Mouse (Mus musculus): ENCODE measurements at regions not wholly inside any gene's neighbourhood (a gene's known extent, or its start where the extent isn't known, plus 50 kb on each side); places are given as distances from the start of the nearest gene placed in this dataset.

DNA sequence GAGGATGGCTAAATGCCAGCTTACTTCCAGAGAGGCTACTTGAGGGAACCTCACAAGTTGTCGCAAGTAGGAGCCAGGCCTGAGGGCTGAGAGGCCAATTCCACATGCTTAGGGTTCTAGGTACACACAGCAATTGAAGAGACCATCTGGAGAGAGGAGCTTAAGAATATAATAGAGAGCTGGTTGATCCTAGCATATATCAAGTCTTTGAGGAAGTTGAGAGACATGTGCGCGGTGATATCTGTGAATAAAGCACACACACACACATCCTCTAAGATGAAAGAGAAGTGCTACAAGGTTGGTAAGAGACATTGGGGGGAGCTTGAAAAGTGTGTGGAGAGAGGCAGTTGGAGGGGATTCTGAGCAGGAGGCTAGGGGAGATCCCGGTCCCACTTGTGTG lies 189.5 kb downstream of the Zfp462 start:
- DNase-seq, result no peak

DNA sequence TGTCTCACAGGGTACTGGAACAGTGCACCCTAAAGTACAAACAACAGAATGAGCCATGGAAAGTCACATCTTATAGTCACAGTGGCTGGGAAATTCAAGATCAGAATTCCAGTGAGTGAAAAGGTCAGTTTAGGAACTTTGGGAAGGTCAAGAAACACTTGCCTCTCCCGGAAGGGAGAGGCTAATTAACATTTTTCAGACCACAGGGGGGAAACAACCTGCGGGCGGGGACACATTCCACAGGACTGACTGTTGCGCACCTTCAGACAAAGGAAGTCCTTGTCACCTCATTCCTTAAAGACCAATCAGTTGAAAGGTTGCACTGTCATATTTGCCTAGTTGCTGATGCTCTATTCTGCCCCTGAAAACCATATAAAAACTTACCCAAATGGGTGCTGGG lies 189.9 kb downstream of the Zfp462 start:
- DNase-seq, result no peak

DNA sequence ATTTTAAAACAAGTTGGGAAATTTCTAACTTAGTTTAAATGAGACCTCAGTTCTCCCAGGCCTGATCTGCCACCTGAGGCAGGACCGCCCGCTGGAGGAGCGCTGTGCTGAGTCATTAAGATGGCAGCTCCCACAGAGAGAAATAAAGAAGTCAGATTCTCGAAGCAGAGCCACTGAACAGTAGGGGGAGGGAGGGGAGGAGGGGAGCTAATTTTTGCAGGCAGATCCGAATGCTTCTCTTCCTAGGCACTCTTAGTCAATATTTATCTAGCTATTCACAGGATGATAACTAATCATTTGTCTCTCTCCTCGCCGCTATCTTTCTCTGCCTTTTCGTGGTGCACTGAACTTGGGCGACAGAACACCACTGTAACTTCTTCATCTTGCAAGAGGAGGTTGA lies 191.4 kb downstream of the Zfp462 start:
- DNase-seq, result no peak

GRCm38 (mm10) chr4:55137781-55138394 lies 193.0 kb downstream of the Zfp462 start:
- DNase-seq, result no peak

- DNase-seq, result peak in 1 of 2 experiments; percentile 30
These were observed 196.5 kb downstream of the Zfp462 start for GRCm38 (mm10) chr4:55141317-55141716.

GRCm38 (mm10) chr4:55141923-55142732 lies 197.3 kb downstream of the Zfp462 start:
- DNase-seq, result peak; percentile 33 to 42

GRCm38 (mm10) chr4:55143400-55143799 lies 198.6 kb downstream of the Zfp462 start:
- no peak for DNase-seq

GRCm38 (mm10) chr4:55144995-55145394 lies 200.1 kb downstream of the Zfp462 start:
- DNase-seq, result no peak

DNA sequence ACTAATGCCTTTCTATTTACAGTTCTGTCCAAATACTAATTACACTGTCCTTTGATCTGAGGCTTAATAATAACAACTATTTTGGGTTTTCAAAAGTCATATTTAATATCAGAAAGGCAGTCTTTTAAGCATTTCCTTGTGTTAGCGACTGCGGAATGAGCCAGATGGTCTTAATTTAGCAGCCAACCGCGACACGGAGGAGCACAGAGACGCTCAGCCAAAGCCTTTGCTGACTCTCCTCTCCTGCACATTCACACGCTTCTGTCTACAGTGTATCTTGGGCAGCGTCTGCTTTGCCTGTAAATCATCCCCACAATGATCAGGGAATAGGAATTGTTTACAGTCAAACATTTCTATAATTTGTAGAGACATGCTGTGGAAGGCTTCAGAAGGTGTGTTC lies 201.1 kb downstream of the Zfp462 start:
- no peak for DNase-seq

GRCm38 (mm10) chr4:55148380-55148779 lies 201.5 kb upstream of the Rad23b start:
- no peak for DNase-seq

DNA sequence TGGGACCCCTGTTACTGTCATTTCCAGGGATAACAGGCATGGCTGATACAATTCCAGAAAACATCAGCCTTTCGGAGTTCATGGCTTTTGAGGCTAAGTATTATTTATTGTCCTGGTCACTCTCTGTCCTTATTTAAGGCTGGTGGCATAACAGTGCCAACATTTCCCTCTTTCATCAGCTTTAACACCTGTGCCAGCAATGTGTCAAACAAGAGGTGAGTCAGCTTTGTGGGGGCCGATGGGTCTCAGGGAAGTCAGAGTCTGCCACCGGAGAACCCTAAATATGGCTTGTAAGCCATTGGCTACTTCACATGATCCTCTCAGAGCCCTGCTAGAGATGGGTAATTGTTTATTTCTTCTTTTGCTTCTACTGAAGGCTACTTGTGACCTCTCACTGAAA lies 195.3 kb upstream of the Rad23b start:
- DNase-seq, result peak in 1 of 2 experiments; percentile 35

GRCm38 (mm10) chr4:55158166-55158739 lies 191.6 kb upstream of the Rad23b start:
- no peak for DNase-seq

- no peak for DNase-seq
These were observed 183.6 kb upstream of the Rad23b start for GRCm38 (mm10) chr4:55166266-55166665.

GRCm38 (mm10) chr4:55169063-55169462 lies 180.8 kb upstream of the Rad23b start:
- no peak for DNase-seq

DNA sequence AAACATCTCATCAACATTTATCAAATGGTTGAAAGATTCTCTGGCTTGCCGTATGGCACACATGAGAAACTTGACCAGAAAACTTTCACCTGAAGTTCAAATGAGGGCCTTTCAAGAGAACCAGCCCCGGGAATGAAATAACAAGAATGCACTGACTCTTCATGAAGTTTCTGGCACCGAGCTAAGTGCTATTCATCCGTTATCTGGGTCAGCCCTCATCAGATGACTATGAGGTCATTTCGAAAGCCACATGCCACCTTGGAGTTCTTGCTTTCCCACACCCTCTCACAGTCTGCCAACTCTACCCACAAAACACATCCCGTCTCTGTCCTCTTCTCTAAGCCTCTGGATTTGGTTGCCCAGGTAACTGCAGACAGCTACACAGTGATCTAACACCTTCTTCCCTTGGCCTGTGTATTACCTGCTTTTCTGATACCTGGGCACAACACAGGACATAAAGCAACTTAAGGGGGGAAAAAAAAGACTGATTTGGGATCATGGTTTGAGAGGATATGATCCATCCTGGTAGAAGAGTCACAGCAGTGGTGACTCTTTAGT lies 177.4 kb upstream of the Rad23b start:
- DNase-seq, result peak; percentile 13 to 60

DNA sequence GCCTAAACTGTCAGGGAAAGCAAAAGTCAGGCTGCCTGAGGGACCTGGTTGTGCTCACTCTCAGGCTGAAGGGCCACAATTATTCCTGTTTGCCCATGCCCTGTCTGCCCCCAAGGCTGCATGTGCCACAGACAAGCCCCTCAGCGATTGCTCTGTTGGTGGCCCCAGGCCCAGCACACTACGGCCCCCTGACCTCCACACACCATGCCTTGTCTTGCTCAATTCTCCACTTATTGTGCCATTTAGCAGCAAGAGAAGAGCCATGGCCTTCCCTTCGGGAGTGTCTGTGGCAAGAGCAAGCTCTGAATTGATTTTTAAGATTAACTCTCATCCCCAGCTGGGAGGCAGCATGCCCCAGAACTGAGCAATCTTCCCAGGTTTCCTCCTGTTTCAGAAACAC lies 173.8 kb upstream of the Rad23b start:
- DNase-seq, result no peak

GRCm38 (mm10) chr4:55179456-55179855 lies 170.4 kb upstream of the Rad23b start:
- DNase-seq, result no peak

DNA sequence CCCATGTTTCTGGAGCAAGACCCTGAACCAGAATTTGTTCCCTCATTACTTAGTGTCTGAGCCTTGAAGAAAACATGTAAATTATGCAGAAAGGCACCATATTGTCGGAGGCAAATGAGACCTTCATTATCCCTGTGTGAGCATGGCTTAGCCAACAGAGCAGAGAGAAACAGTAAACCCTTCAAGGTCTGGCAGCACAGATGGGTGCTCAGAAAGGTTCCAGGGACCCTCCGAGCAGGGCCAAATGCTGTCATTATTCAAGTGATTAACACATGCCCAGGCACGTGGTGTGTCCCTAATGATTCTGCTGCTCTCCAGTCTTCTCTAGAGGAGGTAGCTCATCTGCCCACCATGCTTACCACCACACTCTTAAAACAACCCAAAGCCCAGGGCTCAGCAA lies 166.3 kb upstream of the Rad23b start:
- DNase-seq, result no peak

DNA sequence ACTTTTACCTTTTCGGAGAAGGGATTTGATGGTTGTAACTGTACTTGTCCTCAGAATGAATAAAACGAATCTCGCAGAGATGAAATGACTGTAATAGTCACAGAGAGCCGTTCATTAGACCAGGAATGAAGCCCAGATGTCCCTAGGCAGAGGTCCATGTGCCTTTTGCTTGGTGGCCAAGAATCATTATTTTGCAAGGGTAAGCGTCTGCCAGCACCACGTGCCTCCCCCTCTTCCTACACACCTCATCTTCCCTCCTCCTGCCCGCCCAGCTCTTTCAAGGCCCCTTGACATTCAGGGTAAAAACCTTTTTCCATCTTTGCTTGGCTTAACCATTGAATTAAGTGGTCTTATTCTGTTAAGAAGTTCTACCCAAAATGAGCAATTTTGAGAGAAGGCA lies 161.1 kb upstream of the Rad23b start:
- DNase-seq, result no peak

DNA sequence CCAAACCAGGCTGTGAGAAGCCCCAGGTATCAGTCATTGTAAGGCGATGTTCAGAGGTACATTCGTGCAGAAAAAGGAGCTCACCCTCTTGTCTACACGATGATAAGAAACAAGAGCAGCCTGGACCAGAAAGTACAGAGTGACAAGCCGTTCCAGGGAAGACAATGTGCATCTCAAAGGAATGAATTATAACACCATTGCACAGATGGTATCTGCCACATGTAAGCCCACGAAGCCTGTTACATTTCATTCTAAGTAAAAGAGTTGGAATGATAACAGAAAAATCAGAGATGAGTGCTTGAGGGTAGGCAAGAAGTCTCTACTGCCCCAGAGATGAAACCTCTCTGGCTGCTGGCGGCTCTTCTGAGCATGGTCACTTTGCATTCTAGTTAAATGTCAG lies 159.3 kb upstream of the Rad23b start:
- DNase-seq, result no peak

DNA sequence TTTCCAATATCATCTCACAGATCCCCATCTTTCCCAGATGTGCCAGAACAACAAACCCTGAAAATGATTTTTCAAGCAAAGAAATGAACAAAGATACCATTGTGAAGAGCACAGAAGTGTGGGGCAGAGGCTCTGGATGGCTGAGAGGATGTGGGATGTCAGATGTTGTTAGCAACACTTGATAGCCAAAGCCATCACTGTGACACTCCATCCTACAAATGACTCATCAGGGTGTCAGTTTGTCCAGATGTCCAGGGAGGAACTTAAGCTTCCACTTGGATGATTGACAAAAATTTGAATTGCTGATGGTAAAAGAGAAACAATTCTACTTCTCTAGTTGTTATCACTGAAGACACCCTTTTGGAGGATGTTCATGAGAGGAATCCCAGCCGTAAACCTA lies 155.8 kb upstream of the Rad23b start:
- DNase-seq, result no peak

GRCm38 (mm10) chr4:55194552-55194951 lies 155.3 kb upstream of the Rad23b start:
- DNase-seq, result no peak

Measured in adrenal gland, postnatal 36 days (tissue).